Mouse (Mus musculus): ENCODE data around the gene D2hgdh. TPM values are rescaled to one million over a fixed set of nuclear protein-coding genes. Genes with fewer than 3 reads are reported as not detected.

Gene D2hgdh
- polyA plus RNA-seq (2012; rRNA removed) = 39.4 and 44.1 TPM in 2 replicates

GRCm38 (mm10) chr1:93824609-93825008 is at the start of gene D2hgdh:
Gene D2hgdh (plus strand): TSS chr1:93824909.
- H3K36me3 ChIP-seq (ENCODE audit: control insufficient read depth, insufficient read depth, low read length) = peaks cover 1% of the 10 kb centered on the region; the same call in 1 of the 2 replicates
- WGBS = 13% methylated on average over 10 of the region's 10 CpGs
- TF ChIP-seq CTCF (conservative IDR thresholded peaks at IDR 0.05; ENCODE audit: insufficient read depth, insufficient read length, low read depth, low read length) (no peak), POLR2A (IDR thresholded peaks at IDR 0.05; ENCODE audit: low read depth, low read length) (no peak)
- peaks cover 5% of the 10 kb centered on the region; the same call in 1 of the 2 replicates for H3K4me1 ChIP-seq (ENCODE audit: control insufficient read depth, insufficient read depth, low read length)
- DNase-seq = no peak
- peak within 1 kb of the TSS; percentile 98 for H3K27ac ChIP-seq (ENCODE audit: insufficient read depth, low read depth, low read length)
- peak within 1 kb of the TSS; percentile 79 for H3K4me3 ChIP-seq (ENCODE audit: insufficient read depth, low read depth, low read length)
- no peaks in the 10 kb centered on the region for H3K27me3 ChIP-seq (replicated peaks; ENCODE audit: control insufficient read depth, insufficient read depth, low read length)

GRCm38 (mm10) chr1:93776686-93777085 is 48.0 kb upstream of the D2hgdh start:
- Histone ChIP-seq H3K27ac (ENCODE audit: insufficient read depth, low read depth, low read length) (no peak overlapping the region), H3K36me3 (ENCODE audit: control insufficient read depth, insufficient read depth, low read length) (peaks cover 6% of the 10 kb centered on the region), H3K4me1 (ENCODE audit: control insufficient read depth, insufficient read depth, low read length) (no peaks in the 10 kb centered on the region), H3K27me3 (replicated peaks; ENCODE audit: control insufficient read depth, insufficient read depth, low read length) (no peaks in the 10 kb centered on the region), H3K4me3 (ENCODE audit: insufficient read depth, low read depth, low read length) (no peak overlapping the region)
- DNase-seq = no peak
- WGBS = 96% methylated on average over 5 of the region's 5 CpGs
- TF ChIP-seq CTCF (conservative IDR thresholded peaks at IDR 0.05; ENCODE audit: insufficient read depth, insufficient read length, low read depth, low read length) = no peak
- TF ChIP-seq POLR2A (IDR thresholded peaks at IDR 0.05; ENCODE audit: low read depth, low read length) = no peak

- Histone ChIP-seq H3K36me3 (ENCODE audit: control insufficient read depth, insufficient read depth, low read length) (no peaks in the 10 kb centered on the region; the same call in none of the 2 replicates), H3K4me1 (ENCODE audit: control insufficient read depth, insufficient read depth, low read length) (no peaks in the 10 kb centered on the region), H3K4me3 (ENCODE audit: insufficient read depth, low read depth, low read length) (no peak overlapping the region), H3K27me3 (replicated peaks; ENCODE audit: control insufficient read depth, insufficient read depth, low read length) (no peaks in the 10 kb centered on the region), H3K27ac (ENCODE audit: insufficient read depth, low read depth, low read length) (no peak overlapping the region)
- no peak for TF ChIP-seq CTCF (conservative IDR thresholded peaks at IDR 0.05; ENCODE audit: insufficient read depth, insufficient read length, low read depth, low read length)
- no peak for TF ChIP-seq POLR2A (IDR thresholded peaks at IDR 0.05; ENCODE audit: low read depth, low read length)
- WGBS = 76% methylated on average over 2 of the region's 2 CpGs
- DNase-seq = no peak
These were observed 37.8 kb upstream of the D2hgdh start for GRCm38 (mm10) chr1:93786912-93787311.

- H3K4me1 ChIP-seq (ENCODE audit: control insufficient read depth, insufficient read depth, low read length) = no peaks in the 10 kb centered on the region
- no peak overlapping the region for H3K4me3 ChIP-seq (ENCODE audit: insufficient read depth, low read depth, low read length)
- TF ChIP-seq POLR2A (IDR thresholded peaks at IDR 0.05; ENCODE audit: low read depth, low read length) = no peak
- TF ChIP-seq CTCF (conservative IDR thresholded peaks at IDR 0.05; ENCODE audit: insufficient read depth, insufficient read length, low read depth, low read length) = no peak
- H3K36me3 ChIP-seq (ENCODE audit: control insufficient read depth, insufficient read depth, low read length) = peaks cover 10% of the 10 kb centered on the region
- no peaks in the 10 kb centered on the region for H3K27me3 ChIP-seq (replicated peaks; ENCODE audit: control insufficient read depth, insufficient read depth, low read length)
- no peak overlapping the region for H3K27ac ChIP-seq (ENCODE audit: insufficient read depth, low read depth, low read length)
- WGBS = 94% methylated on average over 8 of the region's 8 CpGs
- DNase-seq = no peak
These were observed 30.2 kb upstream of the D2hgdh start for GRCm38 (mm10) chr1:93794526-93794925.

DNA sequence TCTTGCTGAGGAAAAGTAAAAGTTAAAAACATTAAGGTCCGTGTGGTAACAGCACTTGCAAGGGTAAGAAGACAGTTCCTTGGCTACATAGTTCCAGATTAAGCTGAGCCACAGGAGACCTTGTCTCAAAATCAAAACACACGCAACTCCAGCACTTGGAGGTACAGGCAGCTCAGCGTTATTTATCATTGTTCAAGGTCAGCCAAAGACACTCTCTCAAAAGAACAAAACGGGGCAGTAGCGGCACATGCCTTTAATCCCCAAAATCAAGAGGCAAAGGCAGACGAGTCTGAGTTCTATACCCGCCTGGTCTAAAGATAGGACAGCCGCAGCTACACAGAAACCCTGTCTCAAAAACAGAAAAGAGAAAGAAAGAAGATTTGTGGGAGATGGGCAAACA is 28.8 kb upstream of the D2hgdh start:
- 76% methylated on average over 8 of the region's 8 CpGs for WGBS
- no peak overlapping the region for H3K4me3 ChIP-seq (ENCODE audit: insufficient read depth, low read depth, low read length)
- TF ChIP-seq CTCF (conservative IDR thresholded peaks at IDR 0.05; ENCODE audit: insufficient read depth, insufficient read length, low read depth, low read length) = no peak
- TF ChIP-seq POLR2A (IDR thresholded peaks at IDR 0.05; ENCODE audit: low read depth, low read length) = no peak
- H3K36me3 ChIP-seq (ENCODE audit: control insufficient read depth, insufficient read depth, low read length) = peaks cover 10% of the 10 kb centered on the region
- H3K27me3 ChIP-seq (replicated peaks; ENCODE audit: control insufficient read depth, insufficient read depth, low read length) = no peaks in the 10 kb centered on the region
- no peak for DNase-seq
- H3K27ac ChIP-seq (ENCODE audit: insufficient read depth, low read depth, low read length) = no peak overlapping the region
- no peaks in the 10 kb centered on the region for H3K4me1 ChIP-seq (ENCODE audit: control insufficient read depth, insufficient read depth, low read length)

DNA sequence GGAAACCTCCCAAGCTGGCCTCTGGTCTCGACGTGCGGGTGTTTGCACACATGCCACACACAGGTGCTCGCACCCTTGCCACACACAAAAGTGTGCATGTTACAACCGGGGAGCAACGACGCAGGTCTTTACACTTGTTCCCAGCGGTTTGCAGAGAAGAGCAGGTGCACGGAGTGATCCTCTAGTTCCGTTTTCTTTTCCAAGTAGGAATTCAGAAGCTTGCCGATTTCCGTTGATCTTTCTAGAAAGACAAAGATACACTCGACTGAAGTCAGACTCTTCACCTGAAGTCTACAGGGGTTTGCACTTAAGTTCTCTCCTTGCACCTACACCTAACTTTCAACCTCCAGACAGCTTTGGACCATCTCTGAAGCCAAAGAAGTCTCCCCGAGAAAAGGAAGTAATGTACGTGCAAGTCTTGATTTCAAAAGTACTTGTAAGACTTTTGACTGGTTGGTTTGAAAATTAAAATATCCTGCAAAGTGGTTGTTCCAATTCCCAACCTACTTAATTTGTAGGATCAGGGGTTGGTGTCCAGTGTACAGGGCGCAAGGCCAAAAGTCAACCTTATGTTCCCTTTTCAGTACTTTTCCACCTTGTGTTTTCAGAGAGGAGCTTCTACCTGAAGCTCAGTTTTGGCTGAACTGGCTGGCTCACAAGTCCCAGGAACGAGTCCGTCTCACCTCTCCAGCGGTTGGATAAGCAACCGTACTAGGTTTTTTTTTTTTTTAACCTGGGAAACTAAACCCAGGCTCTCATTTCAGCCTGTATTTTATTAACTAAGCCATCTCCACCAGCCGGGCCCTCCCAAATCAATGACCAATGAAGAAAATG is 23.8 kb upstream of the D2hgdh start:
- H3K4me1 ChIP-seq (ENCODE audit: control insufficient read depth, insufficient read depth, low read length) = peaks cover 7% of the 10 kb centered on the region; the same call in 1 of the 2 replicates
- H3K27me3 ChIP-seq (replicated peaks; ENCODE audit: control insufficient read depth, insufficient read depth, low read length) = no peaks in the 10 kb centered on the region
- TF ChIP-seq CTCF (conservative IDR thresholded peaks at IDR 0.05; ENCODE audit: insufficient read depth, insufficient read length, low read depth, low read length) (no peak), POLR2A (IDR thresholded peaks at IDR 0.05; ENCODE audit: low read depth, low read length) (no peak)
- peak overlapping the region; percentile 98 for H3K4me3 ChIP-seq (ENCODE audit: insufficient read depth, low read depth, low read length)
- H3K36me3 ChIP-seq (ENCODE audit: control insufficient read depth, insufficient read depth, low read length) = no peaks in the 10 kb centered on the region
- H3K27ac ChIP-seq (ENCODE audit: insufficient read depth, low read depth, low read length) = no peak overlapping the region
- DNase-seq = no peak
- WGBS = 71% methylated on average over 21 of the region's 21 CpGs

DNA sequence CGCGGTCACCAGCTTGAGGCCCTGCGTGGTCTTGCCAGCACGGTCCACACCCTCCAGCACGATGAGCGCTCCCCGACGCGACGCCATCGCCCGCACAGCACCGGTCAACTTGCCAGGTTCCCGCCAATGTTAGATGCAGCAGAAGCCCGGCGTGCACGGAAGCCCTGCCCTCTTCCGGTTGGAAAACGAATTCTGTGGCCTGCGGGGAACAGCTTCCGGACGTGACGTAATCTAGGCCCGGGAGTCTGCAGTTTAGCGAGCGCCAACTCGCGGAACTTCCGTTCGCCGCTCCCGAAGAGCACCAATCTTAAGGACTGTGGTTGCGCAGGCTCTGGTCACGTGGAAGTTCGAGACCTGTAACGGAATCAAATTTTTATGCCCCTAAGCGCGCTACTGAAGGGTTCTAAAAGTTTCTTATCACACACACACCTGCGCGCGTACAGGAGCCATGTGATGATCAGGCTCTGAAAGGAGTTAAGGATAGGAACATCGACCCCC is 22.9 kb upstream of the D2hgdh start, which contains the start of gene Dtymk:
TSS of gene Dtymk (minus strand) at position 194 of the 498 bp plus-strand sequence.
- under 1% methylated on average over 42 of the region's 42 CpGs for WGBS
- peak; percentile 97 for DNase-seq
- Histone ChIP-seq H3K36me3 (ENCODE audit: control insufficient read depth, insufficient read depth, low read length) (no peaks in the 10 kb centered on the region), H3K4me1 (ENCODE audit: control insufficient read depth, insufficient read depth, low read length) (peaks cover 7% of the 10 kb centered on the region; the same call in 1 of the 2 replicates), H3K27me3 (replicated peaks; ENCODE audit: control insufficient read depth, insufficient read depth, low read length) (no peaks in the 10 kb centered on the region), H3K27ac (ENCODE audit: insufficient read depth, low read depth, low read length) (peak within 1 kb of the TSS; percentile 97), H3K4me3 (ENCODE audit: insufficient read depth, low read depth, low read length) (peak within 1 kb of the TSS; percentile 98)
- TF ChIP-seq CTCF (conservative IDR thresholded peaks at IDR 0.05; ENCODE audit: insufficient read depth, insufficient read length, low read depth, low read length) = peak; percentile 47; the same call in 1 of the 2 replicates
- TF ChIP-seq POLR2A (IDR thresholded peaks at IDR 0.05; ENCODE audit: low read depth, low read length) = peak; percentile 30
